Mouse (Mus musculus) left cerebral cortex, postnatal 25 days (tissue): Measurements from ENCODE around the gene Coa7. TPM values are rescaled to one million over a fixed set of nuclear protein-coding genes. Genes with fewer than 3 reads are reported as not detected.

ENCODE experiments used
- DNase-seq, 2 experiments: peaks; one replicate each; pipeline ENCODE4 v3.0.0; 2022; ENCODE audit warnings: low spot score in 2 of 2, mixed read lengths in 1 of 2
- intact Hi-C: fragments of 180-260 bp; cut with DNase I; formaldehyde crosslinking; loops from one replicate; pipeline ENCODE4 v1.15.1; 2025
- total RNA-seq, 2 experiments: library from RNA; stranded (reverse); gene quantifications; 2 replicates each; pipeline ENCODE4 v1.2.3; 2021

Coa7 gene
- total RNA-seq, result 10 to 100 TPM; 26.5 to 29.6 TPM

DNA sequence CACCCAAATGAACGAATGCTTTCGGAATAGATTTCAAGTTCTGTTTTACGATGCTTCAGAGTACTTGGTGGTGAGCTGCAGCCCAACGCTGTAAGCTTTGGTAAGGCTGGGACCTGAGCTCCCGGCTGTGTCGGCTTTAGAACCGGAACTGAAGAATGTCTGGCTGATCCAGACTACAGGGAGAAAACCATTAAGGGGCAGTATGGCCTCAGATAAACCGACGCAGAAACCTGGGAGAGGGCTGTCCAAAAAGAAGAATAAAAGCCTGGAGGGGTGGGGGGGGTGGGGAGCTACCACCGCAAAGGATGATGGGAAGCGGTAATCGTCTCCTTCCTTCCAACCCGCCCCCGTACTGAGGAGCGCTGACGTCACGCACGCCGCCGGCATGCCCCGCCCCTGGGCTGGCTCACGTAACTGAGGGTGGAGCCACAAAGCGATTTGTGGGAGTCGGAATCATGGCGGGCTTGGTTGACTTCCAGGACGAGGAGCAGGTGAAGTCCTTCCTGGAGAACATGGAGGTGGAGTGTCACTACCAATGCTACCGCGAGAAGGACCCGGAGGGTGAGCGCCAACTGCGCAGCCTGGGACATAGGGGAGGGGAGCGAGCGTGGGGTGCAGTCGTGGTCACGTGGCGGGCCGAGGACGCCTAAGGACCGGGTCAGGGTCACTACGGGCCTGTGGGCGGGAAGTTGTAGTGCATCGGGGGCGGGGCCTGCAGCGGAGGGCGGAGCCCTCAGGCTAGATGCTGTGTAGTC is at the start of gene Coa7:
TSS of gene Coa7 (plus strand) at position 411 of the 755 bp plus-strand sequence.
- peak; percentile 95 to 98 for DNase-seq
- intact Hi-C loops, result loop anchor here (5.0 kb wide), 3 partner anchors 76 to 436 kb away; no protein-coding TSS in a partner anchor

DNA sequence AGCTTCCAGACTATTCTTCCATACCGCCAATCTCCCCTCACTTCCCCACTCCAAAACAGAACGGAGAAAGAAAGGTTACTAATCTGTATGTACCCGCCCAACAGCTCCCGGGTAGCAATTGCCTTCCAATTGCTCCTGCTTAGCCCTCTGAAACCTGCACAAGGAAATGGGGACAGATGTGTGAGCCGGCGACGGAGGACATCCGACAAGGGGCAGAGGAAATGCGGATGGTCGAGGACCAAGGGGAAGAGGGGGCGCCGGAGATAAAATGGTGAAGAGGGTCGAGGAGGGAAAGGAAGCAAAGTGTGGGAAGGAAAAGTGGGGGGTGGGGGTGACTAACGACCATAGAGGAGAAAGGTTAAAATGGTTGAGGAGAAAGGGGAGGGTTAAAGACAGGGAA is 27.7 kb upstream of the Coa7 start:
- intact Hi-C loops, result no loop called here
- DNase-seq, result peak in 1 of 2 experiments; percentile 14

DNA sequence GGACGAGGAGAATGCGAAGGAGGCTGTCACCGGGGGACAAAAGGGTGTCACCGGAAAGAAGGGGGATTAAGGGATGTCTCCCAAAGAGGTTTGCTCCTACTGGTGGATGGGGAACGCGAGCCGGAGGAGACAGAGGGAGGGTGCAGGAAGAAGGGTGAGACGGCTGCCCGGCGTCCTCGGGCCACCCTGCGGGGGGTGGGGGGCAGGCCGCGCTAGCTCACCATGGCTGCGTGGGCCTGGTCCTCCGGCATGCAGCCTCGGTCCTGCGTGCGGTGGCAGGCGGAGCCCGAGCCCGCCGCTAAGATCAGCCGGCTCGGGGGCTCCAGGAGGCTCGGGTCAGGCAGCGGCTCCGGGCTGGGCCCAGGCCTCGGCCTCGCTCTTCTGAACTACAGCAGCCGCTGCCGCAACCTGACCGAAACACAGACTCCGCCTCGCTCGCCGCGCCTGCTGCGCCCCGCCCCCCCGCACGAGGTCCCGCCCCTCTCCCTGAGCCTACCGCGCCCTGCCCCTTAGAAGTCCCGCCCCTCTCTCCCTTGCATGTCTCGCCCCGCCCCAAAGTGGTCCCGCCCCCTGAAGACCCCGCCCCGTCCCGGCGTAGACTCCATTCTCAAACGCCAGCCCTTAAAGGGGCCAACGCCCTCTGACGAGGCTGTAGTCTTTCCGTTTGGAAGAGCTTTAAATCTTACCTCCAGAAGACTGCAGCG is 27.1 kb upstream of the Coa7 start, which contains the start of gene Zyg11b:
TSS of gene Zyg11b (minus strand) at position 427 of the 704 bp plus-strand sequence.
- intact Hi-C loops, result no loop called here

DNA sequence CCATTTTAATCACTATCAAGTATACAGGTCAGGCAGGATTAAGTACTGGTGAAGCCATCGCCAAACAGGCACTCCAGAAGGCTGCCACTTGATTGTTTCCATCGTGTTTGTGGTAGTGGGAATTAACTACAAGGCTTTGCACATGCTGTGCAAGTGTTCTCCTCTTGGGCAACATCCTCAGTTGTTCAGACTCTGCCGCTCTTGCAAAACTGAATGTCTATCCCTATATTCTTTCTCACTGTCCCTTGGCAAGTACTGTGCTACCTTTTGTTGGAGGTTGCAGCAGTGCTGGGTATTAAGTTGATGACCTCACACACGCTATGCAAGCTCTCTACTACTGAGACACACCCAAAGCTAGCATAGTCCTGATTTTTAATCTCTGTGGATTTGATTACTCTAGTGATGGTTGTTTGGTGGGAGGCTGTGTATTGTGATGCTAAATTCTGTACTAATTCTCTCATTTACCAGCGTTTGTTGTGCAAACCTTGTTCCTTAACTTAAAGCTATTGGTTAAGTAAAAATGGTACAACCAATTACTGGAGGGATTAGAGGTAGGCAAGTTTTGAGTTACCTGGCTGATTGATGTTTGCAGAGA is 25.5 kb upstream of the Coa7 start:
- intact Hi-C loops, result no loop called here
- no peak for DNase-seq

More for the DNA sequence above, 27.1 kb upstream of the Coa7 start, which contains the start of gene Zyg11b:
- DNase-seq, result peak; percentile 86 to 90

DNA sequence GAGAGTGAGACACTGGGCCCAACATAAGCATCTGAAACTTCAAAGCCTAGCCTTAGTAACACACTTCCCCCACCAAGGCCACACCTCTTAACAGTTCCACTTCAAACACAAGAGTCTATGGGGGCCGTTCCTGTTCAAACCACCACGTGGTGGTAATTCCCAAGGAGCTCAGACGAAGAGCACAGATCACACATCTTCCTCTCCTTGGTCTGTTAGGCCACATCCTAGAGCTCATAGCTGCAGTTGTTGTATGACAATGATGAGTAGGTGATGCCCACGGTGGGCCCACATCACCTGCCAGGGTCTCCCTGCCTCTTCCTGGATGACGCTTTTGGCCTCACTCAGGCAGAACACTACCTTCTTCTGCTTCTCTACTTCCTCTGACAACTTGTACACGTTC is 17.2 kb upstream of the Coa7 start:
- DNase-seq, result no peak
- intact Hi-C loops, result no loop called here

DNA sequence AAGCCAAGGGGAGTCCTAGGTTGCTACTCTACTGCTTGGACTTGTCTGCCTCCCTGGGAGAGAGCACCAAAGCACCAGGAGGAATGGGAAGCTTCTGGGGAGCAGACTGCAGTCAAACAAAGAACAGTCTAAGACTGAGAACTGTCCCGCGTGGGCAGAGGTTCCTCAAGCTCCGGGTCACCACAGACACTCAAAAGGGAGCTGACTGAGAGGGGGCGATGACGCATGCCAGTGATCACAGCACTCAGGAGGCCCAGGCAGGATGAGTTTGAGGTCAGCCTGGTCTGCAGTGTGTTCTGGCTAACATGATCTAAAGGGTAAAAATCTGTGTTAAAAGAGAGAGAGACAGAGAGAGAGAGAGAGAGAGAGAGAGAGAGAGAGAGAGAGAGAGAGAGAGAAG is 13.9 kb upstream of the Coa7 start:
- intact Hi-C loops, result no loop called here
- no peak for DNase-seq

DNA sequence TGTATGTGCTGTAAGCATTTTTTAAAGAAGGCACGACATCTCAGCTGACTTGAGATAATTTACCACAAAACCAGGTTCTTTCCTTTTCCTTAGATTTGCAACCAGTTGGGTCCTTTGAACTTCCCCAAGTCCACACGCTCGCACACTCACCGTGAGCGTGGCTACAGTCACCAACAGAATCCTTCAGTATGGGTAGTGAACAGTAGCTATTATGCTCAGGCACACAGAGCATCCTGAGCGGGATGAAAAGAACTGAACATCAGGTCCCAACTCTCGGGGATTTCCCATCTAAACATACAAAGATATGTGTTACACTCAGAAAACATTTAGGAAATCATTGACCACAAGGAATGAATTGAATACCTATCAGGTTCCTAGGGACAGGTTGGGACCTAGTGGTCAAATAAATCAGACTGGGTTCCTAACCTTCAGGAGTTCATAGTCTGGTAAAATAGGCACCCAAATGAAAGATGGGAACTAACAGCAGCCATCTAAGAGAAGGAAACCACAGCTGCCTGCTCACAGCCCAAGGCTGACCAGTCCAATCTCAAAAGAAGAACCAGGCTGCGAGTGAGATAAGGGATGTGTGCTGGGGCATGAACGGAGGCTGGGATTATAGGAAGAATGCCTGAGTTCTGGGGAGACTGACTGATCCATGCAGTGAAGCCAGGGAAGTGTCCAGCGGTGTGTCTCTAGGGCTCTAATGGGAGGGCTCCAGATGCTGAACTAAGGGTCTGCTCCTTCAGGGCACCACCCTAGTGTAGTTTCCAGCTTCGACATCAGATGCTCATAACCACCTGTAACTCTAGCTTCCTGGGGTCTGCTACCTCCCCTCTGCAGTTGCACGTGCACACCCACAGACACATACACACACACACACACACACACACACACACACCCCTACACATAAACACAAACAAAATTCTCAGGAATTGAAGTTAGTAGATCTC is 10.0 kb upstream of the Coa7 start:
- intact Hi-C loops, result no loop called here
- DNase-seq, result no peak

DNA sequence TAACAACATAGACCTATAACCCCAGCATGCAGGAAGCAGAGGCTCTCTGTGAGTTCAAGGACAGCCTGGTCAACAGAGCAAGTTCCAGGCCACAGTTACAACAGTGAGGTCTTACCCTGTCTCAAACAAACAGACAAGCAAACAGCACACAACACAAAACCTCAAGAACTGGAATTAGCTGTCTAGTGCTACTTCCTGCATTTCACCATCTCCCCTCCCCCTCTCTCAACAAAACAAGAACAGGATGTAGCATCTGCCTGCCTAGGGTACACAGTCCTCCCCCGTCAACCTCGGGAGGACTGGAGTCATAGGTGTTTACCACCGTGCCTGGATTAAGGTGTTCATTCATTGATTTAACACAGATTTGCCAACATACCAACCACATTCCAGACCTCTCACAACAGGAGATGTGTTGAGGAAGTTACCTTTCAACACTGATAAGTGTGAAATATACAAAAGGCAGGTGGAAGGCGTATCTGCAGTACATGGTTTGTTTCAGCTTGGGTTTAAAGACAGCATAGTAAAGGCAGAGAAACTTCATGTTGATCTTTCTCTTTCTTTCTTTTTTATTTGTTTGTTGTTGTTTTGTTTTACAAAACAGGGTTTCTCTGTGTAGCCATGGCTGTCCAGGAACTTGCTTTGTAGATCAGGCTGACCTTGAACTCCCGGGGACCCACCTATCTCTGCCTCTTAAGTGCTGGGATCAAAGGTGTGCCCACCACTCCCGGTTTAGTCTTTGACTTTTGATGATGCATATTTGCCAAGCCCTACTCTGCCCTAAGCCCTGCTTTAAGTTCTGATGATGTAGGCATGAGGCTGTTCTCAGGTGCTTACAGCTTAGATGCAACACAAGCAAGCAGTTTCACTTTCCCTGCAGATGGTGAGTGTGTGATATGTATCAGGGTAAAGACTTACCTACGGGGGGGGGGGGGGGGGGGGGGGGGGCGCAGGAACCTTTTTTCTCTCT is 9.0 kb upstream of the Coa7 start:
- intact Hi-C loops, result no loop called here
- no peak for DNase-seq

DNA sequence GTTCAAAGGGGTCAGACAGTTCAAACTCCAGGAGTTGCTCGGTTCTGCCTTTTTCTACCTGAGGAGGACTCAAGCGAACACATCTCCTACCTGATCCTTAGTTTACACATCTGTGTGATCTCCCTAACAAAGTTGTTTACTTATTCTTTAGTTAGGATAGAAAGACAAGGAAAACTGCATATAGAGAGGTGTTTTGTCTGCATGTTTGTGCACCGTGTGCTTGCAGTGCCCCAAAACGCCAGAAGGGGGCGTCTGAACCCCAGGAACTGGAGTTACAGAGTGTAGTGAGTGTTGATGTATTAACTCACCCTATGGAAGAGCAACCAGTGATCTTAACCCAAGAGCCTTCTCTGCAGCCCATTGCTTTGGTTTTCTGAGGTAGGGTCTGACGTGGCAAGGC is 8.2 kb upstream of the Coa7 start:
- DNase-seq, result no peak
- intact Hi-C loops, result no loop called here

DNA sequence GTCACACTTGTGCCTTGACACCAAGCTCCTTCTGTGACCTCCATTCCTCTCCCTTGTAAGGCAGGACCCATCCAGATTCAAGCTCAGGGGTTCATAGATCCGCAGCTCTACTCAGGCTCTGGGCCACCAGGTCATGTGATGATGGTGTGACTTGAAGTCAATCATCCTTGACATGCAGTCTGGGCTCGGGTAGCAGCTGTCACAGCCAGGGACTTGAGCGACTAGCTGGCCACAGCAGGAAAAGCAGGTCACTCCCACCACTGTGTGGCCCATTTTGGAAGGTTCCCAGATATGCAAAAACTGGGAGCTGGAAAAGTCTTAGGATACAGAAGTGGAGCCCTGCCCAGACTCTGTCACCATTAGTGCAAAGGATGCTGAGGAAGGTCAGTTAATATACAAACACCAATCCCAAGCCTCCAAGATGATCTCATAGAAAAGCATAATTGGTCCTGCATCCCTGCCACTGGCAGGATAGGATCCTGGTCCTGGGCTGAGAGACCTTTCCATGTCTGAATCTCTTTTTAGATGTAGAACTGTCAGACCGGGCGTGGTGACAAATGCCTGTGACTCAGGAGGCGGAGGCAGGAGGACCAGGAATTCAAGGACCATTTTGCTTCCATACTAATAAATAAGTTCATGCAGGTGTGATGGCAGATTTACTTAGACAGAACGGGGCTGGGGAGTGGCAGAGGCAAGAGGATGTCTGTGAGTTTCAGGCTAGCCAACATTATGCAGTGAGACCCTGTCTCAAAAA is 7.1 kb upstream of the Coa7 start:
- intact Hi-C loops, result no loop called here
- DNase-seq, result no peak

DNA sequence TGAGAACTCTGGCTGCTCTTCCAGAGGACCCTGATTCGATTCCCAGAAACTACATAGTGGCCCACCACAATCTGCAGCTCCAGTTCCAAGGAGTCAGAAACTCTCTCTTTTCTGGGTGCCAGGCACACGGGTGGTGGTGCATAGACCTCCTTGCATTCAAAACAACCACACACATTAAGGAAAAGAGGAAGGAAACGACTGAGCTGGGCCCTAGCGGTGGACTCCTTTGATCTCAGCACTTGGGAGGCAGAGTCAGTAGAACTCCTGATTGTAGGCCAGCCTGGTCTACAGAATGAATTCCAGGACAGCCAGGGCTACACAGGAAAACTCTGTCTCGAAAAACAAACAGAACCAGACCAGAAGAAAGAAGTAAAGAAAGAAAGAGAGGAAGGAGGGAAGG is 4.4 kb upstream of the Coa7 start:
- no peak for DNase-seq
- intact Hi-C loops, result no loop called here

DNA sequence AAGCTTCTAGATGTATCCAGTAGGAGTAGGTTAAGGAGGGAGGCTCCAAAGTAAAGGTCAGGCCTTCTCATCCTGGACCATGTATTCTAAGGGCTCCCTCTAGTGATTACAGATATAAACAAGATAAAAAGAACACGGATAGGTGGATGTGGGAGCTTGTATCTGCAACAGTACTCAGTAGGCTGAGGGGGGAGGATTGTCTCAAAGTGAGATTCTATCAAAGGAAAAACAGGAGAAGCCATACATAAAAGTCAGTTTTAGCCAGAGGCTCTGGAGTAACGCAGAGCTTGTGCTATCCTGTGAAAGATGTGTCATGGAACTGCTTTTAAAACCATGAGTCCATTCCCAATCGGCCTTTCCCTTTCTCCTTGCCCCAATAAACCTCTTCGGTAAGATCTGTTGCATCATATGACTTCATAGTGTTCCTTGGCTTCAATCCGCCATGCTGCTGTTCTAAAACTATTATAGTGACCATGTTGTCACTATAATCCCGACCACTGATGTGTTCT is 815 bp upstream of the Coa7 start:
- intact Hi-C loops, result loop anchor here (5.0 kb wide), 3 partner anchors 75 to 435 kb away; no protein-coding TSS in a partner anchor
- peak; percentile 35 to 66 for DNase-seq

DNA sequence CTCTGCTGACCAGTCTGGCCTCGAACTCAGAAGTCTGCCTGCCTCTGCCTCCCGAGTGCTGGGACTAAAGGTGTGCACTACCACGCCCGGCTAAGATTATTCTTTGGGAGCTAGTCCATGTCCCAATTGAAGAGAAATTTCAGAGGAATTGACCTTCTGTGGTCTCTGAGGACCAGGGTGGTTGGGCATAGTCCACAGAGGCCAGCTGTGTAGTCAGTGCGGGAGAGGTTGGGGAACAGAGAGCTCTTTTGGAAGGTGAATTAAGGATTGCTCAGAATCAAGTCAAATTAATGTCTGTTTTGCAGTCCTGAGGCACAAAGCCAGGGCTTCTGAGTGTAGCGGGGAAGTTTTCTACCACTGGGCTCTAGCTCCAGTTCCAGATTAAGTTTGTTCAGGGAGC is 1.9 kb downstream of the Coa7 start:
- intact Hi-C loops, result loop anchor here (5.0 kb wide), 3 partner anchors 78 to 438 kb away; no protein-coding TSS in a partner anchor

DNA sequence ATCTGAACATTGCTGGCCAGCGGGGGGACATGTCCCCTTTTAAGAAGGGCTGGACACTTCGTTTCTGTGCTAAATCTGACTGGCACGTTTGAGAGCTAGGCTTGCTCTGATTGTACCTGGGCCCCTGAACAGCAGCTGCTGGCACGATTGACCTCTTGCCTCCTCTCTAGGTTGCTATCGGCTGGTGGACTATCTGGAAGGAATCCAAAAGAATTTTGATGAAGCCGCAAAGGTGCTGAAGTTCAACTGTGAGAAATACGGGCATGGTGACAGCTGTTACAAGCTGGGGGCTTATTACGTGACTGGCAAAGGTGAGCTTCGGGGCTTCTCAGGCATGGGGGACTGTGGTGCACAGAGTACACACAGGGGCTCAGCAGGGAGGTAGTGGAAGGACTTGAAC is 4.1 kb downstream of the Coa7 start:
- no peak for DNase-seq
- intact Hi-C loops, result no loop called here

More for the DNA sequence above, 1.9 kb downstream of the Coa7 start:
- DNase-seq, result no peak

DNA sequence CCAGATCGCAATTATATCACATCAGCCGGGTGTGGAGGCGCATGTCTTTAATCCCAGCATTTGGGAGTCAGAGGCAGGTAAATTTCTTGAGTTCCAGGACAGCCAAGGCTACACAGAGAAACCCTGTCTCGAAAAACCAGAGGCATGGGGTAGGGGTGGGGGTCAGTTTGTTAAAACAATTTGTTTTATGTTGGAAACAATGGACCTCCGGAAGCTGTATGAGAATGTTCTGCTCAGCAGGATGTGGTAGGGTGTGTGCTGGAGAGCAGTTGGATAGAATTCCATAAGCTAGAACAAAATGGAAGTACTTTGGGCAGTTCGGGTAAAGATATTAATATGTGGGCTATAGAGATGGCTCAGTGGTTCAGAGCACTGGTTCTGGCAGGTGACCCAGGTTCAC is 7.5 kb downstream of the Coa7 start:
- DNase-seq, result no peak
- intact Hi-C loops, result no loop called here

DNA sequence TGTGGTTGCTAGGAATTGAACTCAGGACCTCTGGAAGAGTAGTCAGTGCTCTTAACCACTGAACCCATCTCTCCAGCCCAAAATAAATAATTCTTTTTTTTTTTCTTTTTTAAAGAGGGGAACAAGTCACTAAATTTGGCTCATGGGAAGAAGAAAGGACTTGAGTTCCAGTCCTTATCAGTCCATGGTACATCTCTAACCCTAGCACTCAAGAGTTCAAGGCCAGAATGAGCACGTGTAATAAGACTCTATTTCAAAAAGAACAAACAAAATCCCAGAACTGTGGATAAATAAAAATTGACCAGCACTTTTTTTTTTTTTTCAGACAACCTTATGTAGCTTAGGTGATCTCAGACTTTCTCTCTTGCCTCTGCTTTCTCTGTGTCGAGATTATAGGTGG is 8.8 kb downstream of the Coa7 start:
- no peak for DNase-seq
- intact Hi-C loops, result no loop called here

DNA sequence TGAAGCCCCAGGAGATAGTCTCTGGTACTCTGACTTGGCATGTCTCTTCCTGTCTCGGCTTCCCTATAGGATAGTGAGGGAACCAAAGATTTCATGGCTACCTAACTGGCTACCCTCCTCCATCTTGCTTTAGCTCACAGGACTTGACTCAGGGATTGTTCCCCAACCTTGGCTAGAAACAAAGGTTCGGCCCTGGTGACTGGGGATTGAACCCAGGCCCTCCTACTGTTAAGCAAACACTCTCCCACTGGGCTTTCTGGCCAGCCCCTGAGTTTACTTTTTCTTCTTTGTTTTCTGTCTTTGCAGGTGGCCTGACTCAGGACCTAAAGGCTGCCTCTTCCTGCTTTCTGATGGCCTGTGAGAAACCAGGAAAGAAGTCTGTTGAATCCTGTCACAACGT is 9.9 kb downstream of the Coa7 start:
- no peak for DNase-seq
- intact Hi-C loops, result no loop called here
